Mouse (Mus musculus) ES-E14 (cell line): ENCODE results near the gene Zfp804b.

Experiments used
- CHD2 ChIP-seq: IDR thresholded peaks from 2 replicates; pipeline ENCODE4 v1.6.1; 2014; ENCODE audit warnings: mild to moderate bottlenecking, low read depth, low read length, inconsistent platforms
- HCFC1 ChIP-seq: IDR thresholded peaks from 2 replicates; pipeline ENCODE4 v1.6.1; 2012; ENCODE audit warnings: low read length, inconsistent platforms, borderline replicate concordance; ENCODE audit not compliant: insufficient read depth
- MAFK ChIP-seq: IDR thresholded peaks from 2 replicates; pipeline ENCODE4 v1.6.1; 2014; ENCODE audit warnings: mild to moderate bottlenecking, low read depth, low read length, inconsistent platforms; ENCODE audit not compliant: insufficient read depth
- ZC3H11A ChIP-seq: IDR thresholded peaks from 2 replicates; pipeline ENCODE4 v1.6.1; 2012; ENCODE audit warnings: low read depth, mild to moderate bottlenecking, inconsistent platforms, low read length, borderline replicate concordance
- ZNF384 ChIP-seq: IDR thresholded peaks from 2 replicates; pipeline ENCODE4 v1.6.1; 2012; ENCODE audit warnings: low read depth, low read length, inconsistent platforms

DNA sequence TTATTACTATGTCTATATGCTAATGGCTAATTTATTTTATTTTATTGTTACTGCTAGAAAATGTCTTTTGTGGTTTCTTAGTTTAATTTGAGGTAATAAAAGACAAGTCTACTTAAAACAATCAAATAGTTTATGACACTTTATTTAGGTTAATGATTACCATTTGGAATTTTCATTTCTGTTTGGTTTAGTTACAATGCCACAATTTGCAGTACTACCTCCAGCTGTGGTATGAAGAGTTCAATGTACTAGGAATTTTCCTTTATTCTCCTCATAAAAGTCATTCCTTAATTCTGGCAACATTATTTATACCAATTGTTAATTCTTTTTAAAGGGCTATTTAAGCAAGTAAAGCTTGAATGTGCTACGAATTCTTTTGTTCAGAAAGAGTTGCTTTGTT, 409.7 kb downstream of the Zfp804b start:
- TF ChIP-seq CHD2 (no peak), MAFK (no peak), HCFC1 (no peak), ZC3H11A (no peak), ZNF384 (no peak)
